Mouse (Mus musculus): ENCODE results near the gene Ece2. TPM values are rescaled to one million over a fixed set of nuclear protein-coding genes. Genes with fewer than 3 reads are reported as not detected.

Gene Ece2
- polyA plus RNA-seq, 1 experiment from 2014 or later = 2.4 TPM

- Histone ChIP-seq H3K27ac (replicated peaks; ENCODE audit: low read depth, low read length) (no peak overlapping the region), H3K4me3 (ENCODE audit: low read depth, low read length) (peak overlapping the region; percentile 80), H3K4me2 (ENCODE audit: low read depth, low read length) (peak overlapping the region; percentile 51), H3K36me3 (replicated peaks; ENCODE audit: control insufficient read depth, insufficient read depth, low read depth, low read length) (peaks cover 9% of the 10 kb centered on the region), H3K9ac (replicated peaks; ENCODE audit: low read length) (no peak overlapping the region; the same call in 1 of the 2 replicates), H3K4me1 (ENCODE audit: control insufficient read depth, insufficient read depth, low read length) (peaks cover 7% of the 10 kb centered on the region), H3K27me3 (ENCODE audit: control insufficient read depth, insufficient read depth, low read length) (no peaks in the 10 kb centered on the region), H3K9me3 (replicated peaks; ENCODE audit: control insufficient read depth, low read length) (no peaks in the 10 kb centered on the region)
- no peak for ATAC-seq (replicated peaks; ENCODE audit: insufficient number of reproducible peaks, low FRiP score, low TSS enrichment, low read depth)
- DNase-seq (ENCODE audit: low spot score) = no peak
- WGBS = 26% methylated on average over 6 of the region's 6 CpGs
Observed at GRCm38 (mm10) chr16:20671886-20672285, 42.3 kb downstream of the Ece2 start.

DNA sequence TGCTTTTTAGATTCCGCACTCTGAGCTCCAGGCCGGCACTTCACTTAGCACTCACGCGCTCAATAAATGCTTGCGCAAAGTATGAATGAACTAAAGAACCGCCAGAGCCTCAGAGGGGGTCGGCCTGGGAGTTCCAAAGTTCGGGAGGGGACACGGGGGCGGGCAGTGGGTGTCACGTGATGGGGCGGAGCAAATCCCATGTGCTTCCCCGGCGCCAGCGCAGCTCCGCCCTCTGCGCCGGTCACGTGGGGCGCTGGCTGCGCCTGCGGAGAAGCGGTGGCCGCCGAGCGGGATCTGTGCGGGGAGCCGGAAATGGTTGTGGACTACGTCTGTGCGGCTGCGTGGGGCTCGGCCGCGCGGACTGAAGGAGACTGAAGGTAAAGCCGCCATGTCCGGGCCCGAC, 42.9 kb downstream of the Ece2 start:
- DNase-seq (ENCODE audit: low spot score) = peak; percentile 98
- Histone ChIP-seq H3K9ac (replicated peaks; ENCODE audit: low read length) (peak overlapping the region; percentile 97), H3K4me1 (ENCODE audit: control insufficient read depth, insufficient read depth, low read length) (peaks cover 7% of the 10 kb centered on the region), H3K4me3 (ENCODE audit: low read depth, low read length) (peak overlapping the region; percentile 80), H3K36me3 (replicated peaks; ENCODE audit: control insufficient read depth, insufficient read depth, low read depth, low read length) (peaks cover 9% of the 10 kb centered on the region), H3K27ac (replicated peaks; ENCODE audit: low read depth, low read length) (peak overlapping the region; percentile 93), H3K4me2 (ENCODE audit: low read depth, low read length) (peak overlapping the region; percentile 51), H3K27me3 (ENCODE audit: control insufficient read depth, insufficient read depth, low read length) (no peaks in the 10 kb centered on the region), H3K9me3 (replicated peaks; ENCODE audit: control insufficient read depth, low read length) (no peaks in the 10 kb centered on the region)
- ATAC-seq (replicated peaks; ENCODE audit: insufficient number of reproducible peaks, low FRiP score, low TSS enrichment, low read depth) = peak; percentile 95
- under 1% methylated on average over 38 of the region's 38 CpGs for WGBS

DNA sequence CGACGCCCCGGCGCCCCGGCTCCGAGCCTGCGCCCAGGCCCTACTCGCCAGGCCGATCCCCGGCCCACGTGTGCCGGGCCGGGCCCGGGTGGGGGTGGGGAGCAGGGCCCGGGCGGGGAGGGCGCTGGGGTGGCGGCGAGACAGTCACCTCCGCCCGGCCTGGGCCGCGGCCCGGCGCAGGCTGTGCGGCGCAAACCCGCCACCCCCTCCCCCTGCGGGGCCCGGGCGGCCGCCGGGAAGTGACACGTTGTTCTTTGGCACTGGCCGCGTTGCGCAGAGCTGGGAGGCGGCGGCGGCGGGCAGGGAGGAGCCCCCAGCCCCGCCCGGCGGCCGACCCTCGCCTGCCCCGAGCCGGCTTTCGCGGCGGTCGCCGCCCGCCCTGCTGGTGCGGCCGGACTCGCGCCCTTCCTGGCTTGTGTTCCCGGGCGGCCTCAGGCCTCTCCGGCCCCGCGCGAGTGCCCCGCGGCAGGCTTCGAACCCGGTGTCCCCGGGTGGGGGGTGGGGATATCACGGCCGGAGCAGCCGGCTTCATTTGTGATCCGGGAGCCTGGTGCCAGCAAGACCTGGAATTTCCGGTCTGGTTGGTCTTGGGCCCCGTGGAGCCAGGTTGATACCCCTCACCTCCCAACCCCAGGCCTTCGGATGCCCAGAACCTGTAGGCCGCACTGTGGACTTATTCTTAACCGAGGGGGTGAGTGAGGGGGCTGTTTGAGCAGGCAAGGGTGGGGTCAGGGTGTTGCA, 43.5 kb downstream of the Ece2 start:
- Histone ChIP-seq H3K36me3 (replicated peaks; ENCODE audit: control insufficient read depth, insufficient read depth, low read depth, low read length) (peaks cover 9% of the 10 kb centered on the region), H3K9me3 (replicated peaks; ENCODE audit: control insufficient read depth, low read length) (no peaks in the 10 kb centered on the region), H3K27ac (replicated peaks; ENCODE audit: low read depth, low read length) (peak overlapping the region; percentile 93), H3K9ac (replicated peaks; ENCODE audit: low read length) (peak overlapping the region; percentile 97), H3K27me3 (ENCODE audit: control insufficient read depth, insufficient read depth, low read length) (no peaks in the 10 kb centered on the region), H3K4me2 (ENCODE audit: low read depth, low read length) (peak overlapping the region; percentile 91), H3K4me1 (ENCODE audit: control insufficient read depth, insufficient read depth, low read length) (peaks cover 7% of the 10 kb centered on the region), H3K4me3 (ENCODE audit: low read depth, low read length) (peak overlapping the region; percentile 80)
- under 1% methylated on average over 62 of the region's 78 CpGs for WGBS
- peak; percentile 37 for DNase-seq (ENCODE audit: low spot score)
- peak; percentile 7 for ATAC-seq (replicated peaks; ENCODE audit: insufficient number of reproducible peaks, low FRiP score, low TSS enrichment, low read depth)

GRCm38 (mm10) chr16:20673706-20674303, 44.2 kb downstream of the Ece2 start:
- Histone ChIP-seq H3K4me2 (ENCODE audit: low read depth, low read length) (peak overlapping the region; percentile 91), H3K9me3 (replicated peaks; ENCODE audit: control insufficient read depth, low read length) (no peaks in the 10 kb centered on the region), H3K4me1 (ENCODE audit: control insufficient read depth, insufficient read depth, low read length) (peaks cover 7% of the 10 kb centered on the region), H3K9ac (replicated peaks; ENCODE audit: low read length) (peak overlapping the region; percentile 97), H3K27ac (replicated peaks; ENCODE audit: low read depth, low read length) (peak overlapping the region; percentile 93), H3K27me3 (ENCODE audit: control insufficient read depth, insufficient read depth, low read length) (no peaks in the 10 kb centered on the region), H3K4me3 (ENCODE audit: low read depth, low read length) (peak overlapping the region; percentile 80), H3K36me3 (replicated peaks; ENCODE audit: control insufficient read depth, insufficient read depth, low read depth, low read length) (peaks cover 12% of the 10 kb centered on the region)
- DNase-seq (ENCODE audit: low spot score) (no peak), ATAC-seq (replicated peaks; ENCODE audit: insufficient number of reproducible peaks, low FRiP score, low TSS enrichment, low read depth) (no peak)
- WGBS = 8% methylated on average over 14 of the region's 14 CpGs

- Histone ChIP-seq H3K4me2 (ENCODE audit: low read depth, low read length) (no peak overlapping the region), H3K4me3 (ENCODE audit: low read depth, low read length) (no peak overlapping the region), H3K27ac (replicated peaks; ENCODE audit: low read depth, low read length) (no peak overlapping the region), H3K4me1 (ENCODE audit: control insufficient read depth, insufficient read depth, low read length) (peaks cover 7% of the 10 kb centered on the region), H3K9me3 (replicated peaks; ENCODE audit: control insufficient read depth, low read length) (no peaks in the 10 kb centered on the region), H3K27me3 (ENCODE audit: control insufficient read depth, insufficient read depth, low read length) (no peaks in the 10 kb centered on the region), H3K9ac (replicated peaks; ENCODE audit: low read length) (no peak overlapping the region), H3K36me3 (replicated peaks; ENCODE audit: control insufficient read depth, insufficient read depth, low read depth, low read length) (peaks cover 21% of the 10 kb centered on the region)
- no peak for ATAC-seq (replicated peaks; ENCODE audit: insufficient number of reproducible peaks, low FRiP score, low TSS enrichment, low read depth)
- no peak for DNase-seq (ENCODE audit: low spot score)
- 91% methylated on average over 6 of the region's 6 CpGs for WGBS
Observed at GRCm38 (mm10) chr16:20675213-20675612, 45.6 kb downstream of the Ece2 start.

DNA sequence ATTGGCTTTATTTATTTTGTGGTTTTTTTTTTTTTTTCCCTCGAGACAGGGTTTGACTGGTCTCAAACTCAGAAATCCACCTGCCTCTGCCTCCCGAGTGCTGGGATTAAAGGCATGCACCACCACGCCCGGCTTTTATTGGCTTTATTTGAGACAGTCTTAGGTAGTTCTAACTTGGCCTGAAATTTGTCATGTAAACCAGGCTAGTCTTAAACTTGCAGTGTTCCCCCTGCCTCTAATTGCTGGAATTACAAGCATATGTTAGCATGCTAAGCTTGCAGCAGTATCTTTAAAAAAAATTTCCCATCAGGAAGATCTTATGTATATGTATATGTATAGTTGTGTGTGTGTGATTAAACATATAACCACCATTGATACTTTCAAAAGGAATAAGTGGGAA, 47.1 kb downstream of the Ece2 start:
- ATAC-seq (replicated peaks; ENCODE audit: insufficient number of reproducible peaks, low FRiP score, low TSS enrichment, low read depth) = no peak
- Histone ChIP-seq H3K36me3 (replicated peaks; ENCODE audit: control insufficient read depth, insufficient read depth, low read depth, low read length) (peaks cover 26% of the 10 kb centered on the region), H3K4me2 (ENCODE audit: low read depth, low read length) (no peak overlapping the region), H3K9ac (replicated peaks; ENCODE audit: low read length) (no peak overlapping the region), H3K27ac (replicated peaks; ENCODE audit: low read depth, low read length) (no peak overlapping the region), H3K9me3 (replicated peaks; ENCODE audit: control insufficient read depth, low read length) (no peaks in the 10 kb centered on the region), H3K27me3 (ENCODE audit: control insufficient read depth, insufficient read depth, low read length) (no peaks in the 10 kb centered on the region), H3K4me3 (ENCODE audit: low read depth, low read length) (no peak overlapping the region), H3K4me1 (ENCODE audit: control insufficient read depth, insufficient read depth, low read length) (peaks cover 7% of the 10 kb centered on the region)
- peak; percentile 22 for DNase-seq (ENCODE audit: low spot score)
- 86% methylated on average over 4 of the region's 4 CpGs for whole genome bisulfite sequencing

- no peaks in the 10 kb centered on the region for H3K27me3 ChIP-seq (ENCODE audit: control insufficient read depth, insufficient read depth, low read length)
- DNase-seq (ENCODE audit: low spot score) (no peak), ATAC-seq (replicated peaks; ENCODE audit: insufficient number of reproducible peaks, low FRiP score, low TSS enrichment, low read depth) (no peak)
- peaks cover 33% of the 10 kb centered on the region for H3K36me3 ChIP-seq (replicated peaks; ENCODE audit: control insufficient read depth, insufficient read depth, low read depth, low read length)
- H3K27ac ChIP-seq (replicated peaks; ENCODE audit: low read depth, low read length) = no peak overlapping the region
- H3K9me3 ChIP-seq (replicated peaks; ENCODE audit: control insufficient read depth, low read length) = no peaks in the 10 kb centered on the region
- H3K4me1 ChIP-seq (ENCODE audit: control insufficient read depth, insufficient read depth, low read length) = peaks cover 7% of the 10 kb centered on the region
- no peak overlapping the region for H3K4me2 ChIP-seq (ENCODE audit: low read depth, low read length)
- H3K4me3 ChIP-seq (ENCODE audit: low read depth, low read length) = no peak overlapping the region
- no peak overlapping the region for H3K9ac ChIP-seq (replicated peaks; ENCODE audit: low read length)
- 86% methylated on average over 5 of the region's 5 CpGs for WGBS
Observed at GRCm38 (mm10) chr16:20677380-20677779, 47.8 kb downstream of the Ece2 start.

DNA sequence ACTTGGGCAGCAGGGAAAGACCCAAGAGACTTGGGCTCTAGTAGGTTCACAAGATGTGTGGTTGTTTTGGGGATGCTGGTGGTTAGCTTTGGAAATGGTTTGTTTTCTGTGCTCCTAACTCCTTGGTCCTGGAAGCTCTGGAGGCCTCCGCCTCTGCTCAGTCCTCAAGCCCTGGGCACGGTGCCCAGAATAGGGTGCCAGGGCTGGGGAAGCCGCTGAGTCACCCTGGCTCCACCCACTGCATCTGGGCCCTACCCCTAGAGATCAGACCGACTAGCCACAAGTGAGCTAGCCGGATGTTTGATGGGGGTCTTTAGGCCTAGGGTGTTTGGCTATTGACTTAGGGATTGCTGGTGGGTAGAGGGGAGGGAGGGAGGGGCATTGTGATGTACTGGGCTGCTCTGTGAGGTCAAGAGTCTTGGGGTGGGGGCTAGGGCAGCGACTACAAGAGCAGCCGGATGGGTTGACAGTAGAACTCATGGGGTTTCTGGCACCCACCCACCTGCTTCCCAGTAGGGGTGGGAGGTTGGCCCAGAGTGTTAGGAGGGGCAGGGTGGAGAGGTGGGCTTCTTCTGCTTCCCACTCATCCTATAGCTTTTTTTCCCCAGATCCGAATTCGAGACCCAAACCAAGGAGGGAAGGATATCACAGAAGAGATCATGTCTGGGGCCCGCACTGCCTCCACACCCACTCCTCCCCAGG, 48.5 kb downstream of the Ece2 start:
- no peak overlapping the region for H3K4me2 ChIP-seq (ENCODE audit: low read depth, low read length)
- no peak overlapping the region for H3K27ac ChIP-seq (replicated peaks; ENCODE audit: low read depth, low read length)
- no peaks in the 10 kb centered on the region for H3K9me3 ChIP-seq (replicated peaks; ENCODE audit: control insufficient read depth, low read length)
- WGBS = 91% methylated on average over 10 of the region's 10 CpGs
- no peak overlapping the region for H3K4me3 ChIP-seq (ENCODE audit: low read depth, low read length)
- H3K9ac ChIP-seq (replicated peaks; ENCODE audit: low read length) = no peak overlapping the region
- peaks cover 7% of the 10 kb centered on the region for H3K4me1 ChIP-seq (ENCODE audit: control insufficient read depth, insufficient read depth, low read length)
- peaks cover 38% of the 10 kb centered on the region for H3K36me3 ChIP-seq (replicated peaks; ENCODE audit: control insufficient read depth, insufficient read depth, low read depth, low read length)
- DNase-seq (ENCODE audit: low spot score) = no peak
- ATAC-seq (replicated peaks; ENCODE audit: insufficient number of reproducible peaks, low FRiP score, low TSS enrichment, low read depth) = no peak
- no peaks in the 10 kb centered on the region for H3K27me3 ChIP-seq (ENCODE audit: control insufficient read depth, insufficient read depth, low read length)

All from embryonic facial prominence, embryonic 11.5 days (tissue).